In the genomic region with DNA sequence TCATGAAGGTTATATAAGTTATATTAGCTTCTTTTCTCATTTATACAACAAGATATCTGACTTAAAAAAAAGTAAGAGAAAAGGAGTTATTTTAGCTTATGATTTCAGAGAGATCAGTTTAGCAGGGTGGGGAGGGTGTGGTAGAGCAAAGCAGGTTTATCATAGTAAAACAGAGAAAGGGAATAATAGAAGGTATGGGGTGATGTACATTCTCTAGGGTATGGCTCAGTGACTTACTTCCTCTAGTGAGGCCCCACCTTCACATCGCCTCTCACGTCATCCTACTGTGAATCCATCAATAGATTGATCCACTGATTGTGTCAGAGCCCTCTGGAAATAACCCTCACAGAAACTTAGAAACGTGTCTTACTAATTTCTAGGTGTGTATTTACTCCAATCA, we compare ENCODE assay signal across 22 mouse cellular contexts. TPM values are rescaled to one million over a fixed set of nuclear protein-coding genes. Genes with fewer than 3 reads are reported as not detected.
A peak's percentile ranks its signal among the peaks of the same experiment; 100 is the strongest.
DNase-seq lines count a peak whose midpoint lies in the region; ATAC-seq and TF ChIP-seq lines count a peak whose summit lies in the region.
"Had no signal": no experiment of that assay in that cellular context is flagged by ENCODE, and none has a peak within 500 bp of the region (broad histone marks: within the 10 kb centered on the region; RNA-seq: fewer than 3 reads in every experiment).

No protein-coding gene starts in this region.

- TF ChIP-seq CTCF in liver, postnatal 0 days (IDR thresholded peaks at IDR 0.05; ENCODE audit: low read depth): no peak

- no peaks in the 10 kb centered on the region for H3K36me3 ChIP-seq in heart, embryonic 11.5 days (ENCODE audit: control insufficient read depth, insufficient read depth, low read length)
- H3K36me3 ChIP-seq in liver, embryonic 12.5 days: peaks cover 4% of the 10 kb centered on the region; the same call in 1 of the 2 replicates
- no peaks in the 10 kb centered on the region for H3K36me3 ChIP-seq in liver, postnatal 0 days (replicated peaks; ENCODE audit: insufficient read depth, low read length)
- H3K36me3 ChIP-seq in liver, embryonic 16.5 days (ENCODE audit: control insufficient read depth, insufficient read depth): no peaks in the 10 kb centered on the region
- H3K36me3 ChIP-seq: forebrain, embryonic 10.5 days; hindbrain, embryonic 10.5 days; hindbrain, embryonic 13.5 days had no signal

- no peak overlapping the region for H3K9ac ChIP-seq in heart, embryonic 11.5 days (ENCODE audit: low read depth, low read length)
- H3K9ac ChIP-seq in liver, embryonic 12.5 days: no peak overlapping the region
- no peak overlapping the region for H3K9ac ChIP-seq in liver, postnatal 0 days (replicated peaks)
- H3K9ac ChIP-seq in liver, embryonic 16.5 days (ENCODE audit: low read depth, low read length): no peak overlapping the region
- H3K9ac ChIP-seq: forebrain, postnatal 0 days; hindbrain, embryonic 13.5 days had no signal

- intact Hi-C loops in heart, postnatal 10 days (cut with DNase I): no loop called here

- no peak for DNase-seq in heart, postnatal 10 days
- no peak for DNase-seq in liver, postnatal 0 days
- no peak for DNase-seq in lung, adult 18-20 months
- DNase-seq: adrenal gland, adult 8-10 months; adrenal gland, postnatal 25 days; cerebellum, adult 11-12 months; cerebellum, adult 8-10 months; cerebellum, postnatal 10 days; forebrain, postnatal 0 days; gastrocnemius, adult 2 months; gastrocnemius, postnatal 14 days; heart, adult 11 months; heart, postnatal 36 days had no signal

- H3K9me3 ChIP-seq in heart, embryonic 11.5 days (replicated peaks; ENCODE audit: control insufficient read depth, low read length): peaks cover 18% of the 10 kb centered on the region
- peaks cover 25% of the 10 kb centered on the region for H3K9me3 ChIP-seq in liver, embryonic 12.5 days (replicated peaks)
- H3K9me3 ChIP-seq in liver, postnatal 0 days (ENCODE audit: low read length): peaks cover 17% of the 10 kb centered on the region
- H3K9me3 ChIP-seq in liver, embryonic 16.5 days (replicated peaks; ENCODE audit: control insufficient read depth, low read length): peaks cover 14% of the 10 kb centered on the region

- no peaks in the 10 kb centered on the region for H3K27me3 ChIP-seq in heart, embryonic 11.5 days (ENCODE audit: control insufficient read depth, insufficient read depth, low read length)
- H3K27me3 ChIP-seq in liver, embryonic 12.5 days (replicated peaks): no peaks in the 10 kb centered on the region
- H3K27me3 ChIP-seq in liver, postnatal 0 days (ENCODE audit: insufficient read depth, low read length): no peaks in the 10 kb centered on the region
- H3K27me3 ChIP-seq in liver, embryonic 16.5 days (ENCODE audit: control insufficient read depth, insufficient read depth, low read depth, low read length): no peaks in the 10 kb centered on the region
- H3K27me3 ChIP-seq: hindbrain, embryonic 13.5 days had no signal

- peak; percentile 84; the same call in 1 of the 2 replicates for ATAC-seq in heart, embryonic 11.5 days (replicated peaks; ENCODE audit: insufficient number of reproducible peaks, low FRiP score, low TSS enrichment)
- ATAC-seq in liver, embryonic 12.5 days: peak; percentile 71
- ATAC-seq in liver, postnatal 0 days: no peak
- ATAC-seq in liver, embryonic 16.5 days (ENCODE audit: low read depth): peak; percentile 51; the same call in 1 of the 2 replicates
- ATAC-seq: activated CD4-positive, CD25-positive, alpha-beta regulatory T cell, adult 4 months; forebrain, embryonic 14.5 days; forebrain, postnatal 0 days; hindbrain, embryonic 16.5 days had no signal

- no peak overlapping the region for H3K4me3 ChIP-seq in heart, embryonic 11.5 days (ENCODE audit: low read depth, low read length)
- no peak overlapping the region for H3K4me3 ChIP-seq in liver, embryonic 12.5 days
- H3K4me3 ChIP-seq in liver, postnatal 0 days (ENCODE audit: low read depth, low read length): no peak overlapping the region
- no peak overlapping the region for H3K4me3 ChIP-seq in liver, embryonic 16.5 days (ENCODE audit: low read depth, low read length)
- H3K4me3 ChIP-seq: forebrain, embryonic 10.5 days; gastrocnemius, adult 2 months; hindbrain, embryonic 10.5 days; hindbrain, embryonic 13.5 days had no signal

- TF ChIP-seq EP300 in liver, postnatal 0 days (IDR thresholded peaks at IDR 0.05; ENCODE audit: low read depth): no peak

- 76% methylated on average over 3 of the region's 3 CpGs for WGBS in heart, embryonic 11.5 days (ENCODE audit: insufficient replicate concordance)
- 50% methylated on average over 3 of the region's 3 CpGs for WGBS in liver, embryonic 12.5 days (ENCODE audit: insufficient replicate concordance)
- WGBS in liver, postnatal 0 days (ENCODE audit: insufficient replicate concordance): 53% methylated on average over 3 of the region's 3 CpGs
- 38% methylated on average over 3 of the region's 3 CpGs for WGBS in liver, embryonic 16.5 days (ENCODE audit: insufficient replicate concordance)

- H3K27ac ChIP-seq in heart, embryonic 11.5 days (ENCODE audit: low read depth, low read length): no peak overlapping the region
- H3K27ac ChIP-seq in liver, embryonic 12.5 days: no peak overlapping the region
- H3K27ac ChIP-seq in liver, postnatal 0 days (ENCODE audit: low read depth): no peak overlapping the region
- H3K27ac ChIP-seq in liver, embryonic 16.5 days (ENCODE audit: low read length): no peak overlapping the region
- H3K27ac ChIP-seq: forebrain, embryonic 10.5 days; gastrocnemius, adult 2 months; hindbrain, embryonic 10.5 days; hindbrain, embryonic 13.5 days had no signal

- H3K4me2 ChIP-seq in heart, embryonic 11.5 days: no peak overlapping the region
- no peak overlapping the region for H3K4me2 ChIP-seq in liver, embryonic 12.5 days
- H3K4me2 ChIP-seq in liver, postnatal 0 days (ENCODE audit: low read depth, low read length): no peak overlapping the region
- no peak overlapping the region for H3K4me2 ChIP-seq in liver, embryonic 16.5 days (ENCODE audit: low read depth, low read length)
- H3K4me2 ChIP-seq: hindbrain, embryonic 13.5 days had no signal

- H3K4me1 ChIP-seq in heart, embryonic 11.5 days (ENCODE audit: control insufficient read depth, insufficient read depth, low read length): no peaks in the 10 kb centered on the region
- H3K4me1 ChIP-seq in liver, embryonic 12.5 days: peaks cover 17% of the 10 kb centered on the region
- H3K4me1 ChIP-seq in liver, postnatal 0 days (ENCODE audit: insufficient read depth): no peaks in the 10 kb centered on the region
- H3K4me1 ChIP-seq in liver, embryonic 16.5 days (ENCODE audit: control insufficient read depth, low read depth, low read length): peaks cover 3% of the 10 kb centered on the region; the same call in 1 of the 2 replicates
- H3K4me1 ChIP-seq: forebrain, embryonic 10.5 days; hindbrain, embryonic 10.5 days; hindbrain, embryonic 13.5 days had no signal

RNA-seq across cellular contexts. Expression of a gene that starts 24.3 kb away (rescaled TPM):
- polyA plus RNA-seq in heart, embryonic 11.5 days (2014; fragmentation: Nextera tagmentation; extraction: Ambion mirVana): 79.8 and 80.5 TPM in 2 replicates
- total RNA-seq in heart, postnatal 10 days (2021): 10 to 100 TPM; 43.9 to 47.6 TPM
- 55.8 and 57.2 TPM in 2 replicates for polyA plus RNA-seq in liver, embryonic 12.5 days (2016; fragmentation: Nextera tagmentation; extraction: Ambion mirVana)
- 33.4 and 37.0 TPM in 2 replicates for polyA plus RNA-seq in liver, postnatal 0 days (2015; fragmentation: Nextera tagmentation; extraction: Ambion mirVana)
- 29.1 and 34.4 TPM in 2 replicates for polyA plus RNA-seq in liver, embryonic 16.5 days (2015; fragmentation: Nextera tagmentation; extraction: Ambion mirVana)
